Mouse (Mus musculus): ENCODE measurements around the gene Rxfp1. TPM values are rescaled to one million over a fixed set of nuclear protein-coding genes. Genes with fewer than 3 reads are reported as not detected.

Gene Rxfp1
- polyA plus RNA-seq, 1 experiment from 2014 or later: 0.31 TPM

GRCm38 (mm10) chr3:79652129-79652528 is 85.6 kb downstream of the Rxfp1 start:
- Histone ChIP-seq H3K36me3 (no peaks in the 10 kb centered on the region), H3K27ac (no peak overlapping the region), H3K4me3 (no peak overlapping the region), H3K4me1 (no peaks in the 10 kb centered on the region), H3K27me3 (ENCODE audit: low read depth, poor library complexity, severe bottlenecking) (no peaks in the 10 kb centered on the region), H3K9me3 (replicated peaks) (no peaks in the 10 kb centered on the region)
- DNase-seq (ENCODE audit: low spot score): no peak
- 91% methylated on average over 6 of the region's 6 CpGs for WGBS

GRCm38 (mm10) chr3:79629416-79629730 is 108.3 kb downstream of the Rxfp1 start, which contains the start of gene Etfdh:
Etfdh (minus strand) TSS chr3:79629500.
- Histone ChIP-seq H3K4me1 (peaks cover 15% of the 10 kb centered on the region), H3K36me3 (peaks cover 32% of the 10 kb centered on the region), H3K9me3 (replicated peaks) (no peaks in the 10 kb centered on the region), H3K27me3 (ENCODE audit: low read depth, poor library complexity, severe bottlenecking) (no peaks in the 10 kb centered on the region), H3K4me3 (peak within 1 kb of the TSS; percentile 87), H3K27ac (peak within 1 kb of the TSS; percentile 95)
- 1% methylated on average over 11 of the region's 11 CpGs for WGBS
- peak; percentile 69 for DNase-seq (ENCODE audit: low spot score)

- no peaks in the 10 kb centered on the region for H3K9me3 ChIP-seq (replicated peaks)
- H3K4me3 ChIP-seq: peak within 1 kb of the TSS; percentile 87
- DNase-seq (ENCODE audit: low spot score): peak; percentile 90
- no peaks in the 10 kb centered on the region for H3K27me3 ChIP-seq (ENCODE audit: low read depth, poor library complexity, severe bottlenecking)
- H3K27ac ChIP-seq: peak within 1 kb of the TSS; percentile 95
- under 1% methylated on average over 60 of the region's 60 CpGs for WGBS
- H3K4me1 ChIP-seq: peaks cover 15% of the 10 kb centered on the region
- peaks cover 30% of the 10 kb centered on the region for H3K36me3 ChIP-seq
Observed at GRCm38 (mm10) chr3:79628561-79629415, 108.9 kb downstream of the Rxfp1 start, which contains the start of gene 4930579G24Rik. 4930579G24Rik (plus strand) TSS chr3:79629079.

GRCm38 (mm10) chr3:79628182-79628560 is 109.5 kb downstream of the Rxfp1 start:
- DNase-seq (ENCODE audit: low spot score): no peak
- 2% methylated on average over 9 of the region's 9 CpGs for WGBS
- H3K27ac ChIP-seq: peak overlapping the region; percentile 95

GRCm38 (mm10) chr3:79627484-79628181 is 110.0 kb downstream of the Rxfp1 start:
- 41% methylated on average over 10 of the region's 10 CpGs for WGBS
- Histone ChIP-seq H3K4me3 (peak overlapping the region; percentile 87), H3K27me3 (ENCODE audit: low read depth, poor library complexity, severe bottlenecking) (no peaks in the 10 kb centered on the region), H3K27ac (peak overlapping the region; percentile 95; the same call in 1 of the 2 replicates), H3K4me1 (peaks cover 15% of the 10 kb centered on the region), H3K9me3 (replicated peaks) (no peaks in the 10 kb centered on the region), H3K36me3 (peaks cover 20% of the 10 kb centered on the region)
- no peak for DNase-seq (ENCODE audit: low spot score)

More at GRCm38 (mm10) chr3:79628182-79628560, 109.5 kb downstream of the Rxfp1 start:
- Histone ChIP-seq H3K27me3 (ENCODE audit: low read depth, poor library complexity, severe bottlenecking) (no peaks in the 10 kb centered on the region), H3K4me3 (peak overlapping the region; percentile 87), H3K4me1 (peaks cover 15% of the 10 kb centered on the region), H3K9me3 (replicated peaks) (no peaks in the 10 kb centered on the region), H3K36me3 (peaks cover 23% of the 10 kb centered on the region)

GRCm38 (mm10) chr3:79609886-79610285 is 127.8 kb downstream of the Rxfp1 start:
- WGBS: 96% methylated on average over 2 of the region's 2 CpGs
- peaks cover 67% of the 10 kb centered on the region for H3K36me3 ChIP-seq
- H3K9me3 ChIP-seq (replicated peaks): no peaks in the 10 kb centered on the region
- H3K4me3 ChIP-seq: no peak overlapping the region
- H3K27ac ChIP-seq: no peak overlapping the region
- H3K27me3 ChIP-seq (ENCODE audit: low read depth, poor library complexity, severe bottlenecking): no peaks in the 10 kb centered on the region
- DNase-seq (ENCODE audit: low spot score): no peak
- no peaks in the 10 kb centered on the region for H3K4me1 ChIP-seq

- Histone ChIP-seq H3K9me3 (replicated peaks) (no peaks in the 10 kb centered on the region), H3K27me3 (ENCODE audit: low read depth, poor library complexity, severe bottlenecking) (no peaks in the 10 kb centered on the region), H3K4me1 (peaks cover 7% of the 10 kb centered on the region), H3K36me3 (peaks cover 76% of the 10 kb centered on the region), H3K4me3 (no peak overlapping the region), H3K27ac (no peak overlapping the region)
- 95% methylated on average over 7 of the region's 7 CpGs for WGBS
- DNase-seq (ENCODE audit: low spot score): no peak
Observed at GRCm38 (mm10) chr3:79595468-79595867, 142.2 kb downstream of the Rxfp1 start.

- H3K27ac ChIP-seq: peak overlapping the region; percentile 95
- no peaks in the 10 kb centered on the region for H3K9me3 ChIP-seq (replicated peaks)
- H3K4me1 ChIP-seq: peaks cover 7% of the 10 kb centered on the region
- H3K27me3 ChIP-seq (ENCODE audit: low read depth, poor library complexity, severe bottlenecking): no peaks in the 10 kb centered on the region
- H3K4me3 ChIP-seq: peak overlapping the region; percentile 87
- 6% methylated on average over 15 of the region's 15 CpGs for WGBS
- DNase-seq (ENCODE audit: low spot score): no peak
- H3K36me3 ChIP-seq: peaks cover 41% of the 10 kb centered on the region
Observed at GRCm38 (mm10) chr3:79591793-79592471, 145.7 kb downstream of the Rxfp1 start.

Other genes starting within 250 kb of the Rxfp1 start
- 5.2 and 5.7 TPM in 2 replicates for gene Fnip2, start 170.1 kb downstream of the Rxfp1 start, polyA plus RNA-seq (2016; fragmentation: Nextera tagmentation; extraction: Ambion mirVana)
- gene Ppid, start 146.5 kb downstream of the Rxfp1 start, polyA plus RNA-seq (2016; fragmentation: Nextera tagmentation; extraction: Ambion mirVana): 245 and 281 TPM in 2 replicates
- gene 4930579G24Rik, start 108.8 kb downstream of the Rxfp1 start, polyA plus RNA-seq (2016; fragmentation: Nextera tagmentation; extraction: Ambion mirVana): 30.8 and 33.4 TPM in 2 replicates
- 34.6 and 40.8 TPM in 2 replicates for gene Etfdh, start 108.4 kb downstream of the Rxfp1 start, polyA plus RNA-seq (2016; fragmentation: Nextera tagmentation; extraction: Ambion mirVana)
- gene Tmem144, start 114.9 kb upstream of the Rxfp1 start, polyA plus RNA-seq (2016; fragmentation: Nextera tagmentation; extraction: Ambion mirVana): 3.4 and 3.8 TPM in 2 replicates
- gene Fam198b, start 146.7 kb upstream of the Rxfp1 start, polyA plus RNA-seq (2016; fragmentation: Nextera tagmentation; extraction: Ambion mirVana): 7.7 and 8.5 TPM in 2 replicates